23 mouse cellular contexts compared by ENCODE assay signal in the genomic region with DNA sequence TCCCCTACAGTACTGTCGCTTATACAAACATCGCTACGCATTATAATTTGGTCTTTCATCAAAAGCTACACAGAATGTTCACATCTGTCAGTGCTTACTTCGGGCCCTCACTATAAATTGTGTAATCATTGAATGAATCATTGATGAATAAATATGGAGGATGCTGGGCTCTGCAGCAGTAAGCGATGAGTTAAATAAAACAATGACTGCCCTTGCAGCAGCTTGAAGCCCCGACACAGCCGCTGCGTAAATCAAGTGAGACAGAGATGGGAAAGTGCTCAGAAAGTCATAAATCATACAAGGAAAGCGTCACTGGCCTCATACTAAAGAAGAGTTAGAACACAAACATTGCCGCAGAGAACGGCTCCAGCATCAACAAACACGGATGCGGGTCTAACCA.
A peak's percentile ranks its signal among the peaks of the same experiment; 100 is the strongest.
DNase-seq lines count a peak whose midpoint lies in the region; ATAC-seq and TF ChIP-seq lines count a peak whose summit lies in the region.
"Had no signal": no experiment of that assay in that cellular context is flagged by ENCODE, and none has a peak within 500 bp of the region (broad histone marks: within the 10 kb centered on the region; RNA-seq: fewer than 3 reads in every experiment).

No protein-coding gene starts in this region.

- H3K27me3 ChIP-seq in intestine, embryonic 14.5 days (replicated peaks; ENCODE audit: control insufficient read depth, insufficient read depth, low read length): no peaks in the 10 kb centered on the region
- H3K27me3 ChIP-seq in intestine, postnatal 0 days (replicated peaks; ENCODE audit: control insufficient read depth, insufficient read depth, low read length): no peaks in the 10 kb centered on the region
- H3K27me3 ChIP-seq in kidney, adult 2 months (replicated peaks; ENCODE audit: control insufficient read depth, insufficient read depth, low read length): no peaks in the 10 kb centered on the region
- H3K27me3 ChIP-seq: forebrain, embryonic 13.5 days; heart, embryonic 13.5 days; limb, embryonic 12.5 days; liver, embryonic 12.5 days had no signal

- H3K4me3 ChIP-seq in intestine, embryonic 14.5 days (ENCODE audit: low read depth, low read length): no peak overlapping the region
- no peak overlapping the region for H3K4me3 ChIP-seq in intestine, postnatal 0 days (ENCODE audit: low read depth, low read length)
- no peak overlapping the region for H3K4me3 ChIP-seq in kidney, adult 2 months (ENCODE audit: insufficient read depth, low read depth, low read length)
- H3K4me3 ChIP-seq in left cerebral cortex, adult 2 months: no peak overlapping the region
- H3K4me3 ChIP-seq: forebrain, embryonic 13.5 days; heart, embryonic 13.5 days; limb, embryonic 12.5 days; liver, embryonic 12.5 days; midbrain, embryonic 10.5 days had no signal

- H3K4me1 ChIP-seq in intestine, embryonic 14.5 days (replicated peaks; ENCODE audit: control insufficient read depth, insufficient read depth, low read length): peaks cover 12% of the 10 kb centered on the region
- no peaks in the 10 kb centered on the region for H3K4me1 ChIP-seq in intestine, postnatal 0 days (replicated peaks; ENCODE audit: control insufficient read depth, insufficient read depth, low read length)
- peaks cover 3% of the 10 kb centered on the region; the same call in 1 of the 2 replicates for H3K4me1 ChIP-seq in kidney, adult 2 months (ENCODE audit: control insufficient read depth, insufficient read depth, low read length)
- H3K4me1 ChIP-seq: heart, embryonic 13.5 days; liver, embryonic 12.5 days; midbrain, embryonic 10.5 days had no signal

- no peak for ATAC-seq in intestine, embryonic 14.5 days (replicated peaks; ENCODE audit: low FRiP score, low TSS enrichment, low read depth)
- no peak for ATAC-seq in intestine, postnatal 0 days
- ATAC-seq: forebrain, embryonic 13.5 days; inflammation-experienced regulatory T-cells, adult 6 months; liver, embryonic 12.5 days had no signal

- H3K9ac ChIP-seq in intestine, embryonic 14.5 days (ENCODE audit: low read length): no peak overlapping the region
- H3K9ac ChIP-seq in intestine, postnatal 0 days (ENCODE audit: low read depth, low read length): no peak overlapping the region
- H3K9ac ChIP-seq: forebrain, embryonic 13.5 days; heart, embryonic 13.5 days; limb, embryonic 12.5 days; liver, embryonic 12.5 days had no signal

- TF ChIP-seq CTCF in intestine, postnatal 0 days (IDR thresholded peaks at IDR 0.05; ENCODE audit: low read depth): no peak
- no peak for TF ChIP-seq CTCF in kidney, adult 2 months (conservative IDR thresholded peaks at IDR 0.05; ENCODE audit: insufficient read depth, insufficient read length, low read depth, low read length)
- TF ChIP-seq CTCF in left cerebral cortex, adult 2 months (IDR thresholded peaks at IDR 0.05): no peak

- no peaks in the 10 kb centered on the region for H3K36me3 ChIP-seq in intestine, embryonic 14.5 days (ENCODE audit: control insufficient read depth, insufficient read depth, low read length)
- no peaks in the 10 kb centered on the region for H3K36me3 ChIP-seq in intestine, postnatal 0 days (ENCODE audit: control insufficient read depth, insufficient read depth)
- no peaks in the 10 kb centered on the region for H3K36me3 ChIP-seq in kidney, adult 2 months (ENCODE audit: control insufficient read depth, insufficient read depth, low read length)
- H3K36me3 ChIP-seq: heart, embryonic 13.5 days; limb, embryonic 12.5 days; liver, embryonic 12.5 days; midbrain, embryonic 10.5 days had no signal

- WGBS in intestine, embryonic 14.5 days: 29% methylated on average over 13 of the region's 13 CpGs
- WGBS in intestine, postnatal 0 days: 28% methylated on average over 13 of the region's 13 CpGs
- WGBS in kidney, adult 2 months: 38% methylated on average over 13 of the region's 13 CpGs

- peak overlapping the region; percentile 22; the same call in 1 of the 2 replicates for H3K4me2 ChIP-seq in intestine, embryonic 14.5 days (ENCODE audit: low read length)
- no peak overlapping the region for H3K4me2 ChIP-seq in intestine, postnatal 0 days (replicated peaks; ENCODE audit: low read depth)
- H3K4me2 ChIP-seq: forebrain, embryonic 13.5 days; heart, embryonic 13.5 days; limb, embryonic 12.5 days; liver, embryonic 12.5 days had no signal

- H3K27ac ChIP-seq in intestine, embryonic 14.5 days (ENCODE audit: low read depth): no peak overlapping the region
- H3K27ac ChIP-seq in intestine, postnatal 0 days (ENCODE audit: low read depth, low read length): no peak overlapping the region
- H3K27ac ChIP-seq in kidney, adult 2 months (ENCODE audit: insufficient read depth, low read depth, low read length): no peak overlapping the region
- H3K27ac ChIP-seq in left cerebral cortex, adult 2 months: no peak overlapping the region
- H3K27ac ChIP-seq: forebrain, embryonic 13.5 days; heart, embryonic 13.5 days; limb, embryonic 12.5 days; liver, embryonic 12.5 days; midbrain, embryonic 10.5 days had no signal

- intact Hi-C loops in left cerebral cortex, adult 2 months (cut with DNase I): no loop called here
- intact Hi-C loops in heart, postnatal 25 days (cut with DNase I): no loop called here

- no peaks in the 10 kb centered on the region for H3K9me3 ChIP-seq in intestine, embryonic 14.5 days (ENCODE audit: control insufficient read depth, low read length)
- H3K9me3 ChIP-seq in intestine, postnatal 0 days (ENCODE audit: control insufficient read depth): no peaks in the 10 kb centered on the region
- H3K9me3 ChIP-seq: forebrain, embryonic 13.5 days; heart, embryonic 13.5 days; limb, embryonic 12.5 days; liver, embryonic 12.5 days; midbrain, embryonic 10.5 days had no signal

- no peak for TF ChIP-seq POLR2A in kidney, adult 2 months (IDR thresholded peaks at IDR 0.05; ENCODE audit: low read depth, low read length)

- DNase-seq in intestine, embryonic 14.5 days (ENCODE audit: low spot score): no peak
- DNase-seq in kidney, postnatal 14 days: peak; percentile 5
- no peak for DNase-seq in kidney, adult 2 months
- peak; percentile 43 for DNase-seq in 3T3-L1 (ENCODE audit: low read depth, low spot score)
- DNase-seq in mesoderm, embryonic 11.5 days (ENCODE audit: low read depth, low spot score): peak; percentile 64
- no peak for DNase-seq in left cerebral cortex, adult 2 months (ENCODE audit: extremely low spot score in 1 of 2, low spot score in 2 of 2)
- no peak for DNase-seq in heart, postnatal 25 days (ENCODE audit: low spot score)
- DNase-seq: adrenal gland, adult 2 months; cerebellum, adult 8-10 months; heart, adult 11 months; heart, postnatal 36 days; layer of hippocampus, adult 9-11 months; lung, adult 2 months; lung, postnatal 4 days; right cerebral cortex, postnatal 25 days; thymus, postnatal 25 days had no signal

Comparison
In these comparisons a context has a peak if more than half of its experiments do, and no peak if none do; other contexts are left out.
1. DNase-seq: peak in kidney, postnatal 14 days (single experiment), 3T3-L1 (single experiment) and mesoderm, embryonic 11.5 days (single experiment); none in intestine, embryonic 14.5 days (single experiment), kidney, adult 2 months (single experiment), left cerebral cortex, adult 2 months (0 of 2) and heart, postnatal 25 days (single experiment).